Mouse (Mus musculus): ENCODE results near the gene Abca2. TPM values are rescaled to one million over a fixed set of nuclear protein-coding genes. Genes with fewer than 3 reads are reported as not detected.

The Abca2 gene
- polyA plus RNA-seq, 1 experiment from 2014 or later = 4.9 TPM

DNA sequence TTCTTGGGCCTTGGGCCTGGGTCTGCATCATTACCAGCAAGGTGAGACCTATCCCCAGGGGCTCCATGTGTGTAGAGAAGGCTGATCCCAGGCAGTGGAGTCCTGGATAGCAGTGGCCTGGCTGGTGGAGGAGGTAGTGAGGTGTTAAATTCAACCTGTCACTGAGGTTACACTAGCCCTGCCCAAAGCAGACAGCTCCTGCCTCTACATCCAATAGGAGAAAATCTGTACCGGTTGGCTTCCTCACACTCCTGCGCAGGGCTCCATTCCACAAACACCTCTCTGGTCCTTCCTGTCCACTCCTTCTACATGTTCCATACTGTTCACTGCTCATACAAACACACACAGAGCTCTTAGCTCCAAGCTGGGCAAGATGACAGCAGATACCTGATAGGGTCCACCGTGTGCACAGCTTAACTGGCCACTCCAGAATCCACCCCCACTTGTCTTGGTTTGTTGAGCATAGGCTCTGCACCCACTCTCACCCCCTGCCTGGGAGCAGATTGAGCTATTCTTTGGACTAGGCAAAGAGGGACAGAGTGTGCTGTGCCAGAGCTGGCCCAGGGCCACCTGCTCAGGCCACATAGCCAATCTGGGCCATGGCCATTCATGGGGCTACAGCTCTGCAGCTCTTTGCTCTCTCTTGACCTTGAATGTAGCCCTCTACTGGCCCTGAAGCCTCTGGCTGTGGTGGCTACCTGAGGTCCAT lies 49.6 kb downstream of the Abca2 start:
- no peak for DNase-seq (ENCODE audit: low spot score)
- Histone ChIP-seq H3K4me1 (replicated peaks; ENCODE audit: control insufficient read depth, insufficient read depth, low read length) (no peaks in the 10 kb centered on the region), H3K4me3 (ENCODE audit: low read depth, low read length) (no peak overlapping the region), H3K27ac (ENCODE audit: low read depth) (no peak overlapping the region), H3K4me2 (ENCODE audit: low read length) (no peak overlapping the region), H3K9me3 (ENCODE audit: control insufficient read depth, low read length) (no peaks in the 10 kb centered on the region), H3K9ac (ENCODE audit: low read length) (no peak overlapping the region), H3K36me3 (ENCODE audit: control insufficient read depth, insufficient read depth, low read length) (no peaks in the 10 kb centered on the region), H3K27me3 (replicated peaks; ENCODE audit: control insufficient read depth, insufficient read depth, low read length) (no peaks in the 10 kb centered on the region)
- 81% methylated on average over 3 of the region's 3 CpGs for WGBS
- no peak for ATAC-seq (replicated peaks; ENCODE audit: low FRiP score, low TSS enrichment, low read depth)

DNA sequence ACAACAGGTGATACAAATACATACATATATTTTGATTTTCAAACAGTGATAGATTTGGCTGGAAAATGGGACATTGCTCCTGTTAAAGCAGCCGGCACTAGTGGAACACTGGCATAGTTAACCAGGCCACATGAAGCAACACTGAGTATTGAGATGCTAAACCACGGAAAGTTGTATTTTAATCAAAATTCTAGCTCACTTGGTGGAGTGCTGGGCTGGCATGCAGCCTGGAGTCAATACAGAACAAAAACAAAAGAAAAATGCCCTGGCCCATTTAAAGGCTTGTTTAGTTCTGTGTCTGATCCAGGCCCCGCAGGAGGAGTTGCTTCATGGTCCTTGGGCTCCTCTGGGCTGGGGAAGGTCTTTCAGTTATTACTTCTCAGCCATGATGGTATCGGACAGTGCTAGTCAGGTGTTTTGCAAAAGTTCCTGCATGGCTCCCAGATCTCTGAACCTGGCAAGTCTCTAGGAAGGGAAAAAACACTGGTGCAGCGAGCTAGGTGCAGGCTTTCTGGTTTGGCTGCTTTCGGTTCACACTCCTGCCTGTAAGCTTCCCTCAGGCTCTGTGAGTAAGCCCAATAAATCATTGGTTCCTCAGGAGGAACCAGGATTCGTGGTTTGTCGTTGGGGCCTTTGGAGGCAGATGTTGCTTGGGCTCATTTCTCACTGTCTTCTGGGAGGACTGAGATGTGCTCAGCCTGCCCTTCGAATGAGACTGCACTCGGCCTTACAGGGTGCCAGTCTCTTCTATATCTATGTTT lies 51.2 kb downstream of the Abca2 start:
- no peaks in the 10 kb centered on the region for H3K4me1 ChIP-seq (replicated peaks; ENCODE audit: control insufficient read depth, insufficient read depth, low read length)
- ATAC-seq (replicated peaks; ENCODE audit: low FRiP score, low TSS enrichment, low read depth) = no peak
- no peak overlapping the region for H3K4me3 ChIP-seq (ENCODE audit: low read depth, low read length)
- H3K27me3 ChIP-seq (replicated peaks; ENCODE audit: control insufficient read depth, insufficient read depth, low read length) = no peaks in the 10 kb centered on the region
- no peak overlapping the region for H3K4me2 ChIP-seq (ENCODE audit: low read length)
- no peak for DNase-seq (ENCODE audit: low spot score)
- H3K9me3 ChIP-seq (ENCODE audit: control insufficient read depth, low read length) = no peaks in the 10 kb centered on the region
- no peak overlapping the region for H3K27ac ChIP-seq (ENCODE audit: low read depth)
- WGBS = 60% methylated on average over 10 of the region's 10 CpGs
- H3K36me3 ChIP-seq (ENCODE audit: control insufficient read depth, insufficient read depth, low read length) = no peaks in the 10 kb centered on the region
- H3K9ac ChIP-seq (ENCODE audit: low read length) = no peak overlapping the region

DNA sequence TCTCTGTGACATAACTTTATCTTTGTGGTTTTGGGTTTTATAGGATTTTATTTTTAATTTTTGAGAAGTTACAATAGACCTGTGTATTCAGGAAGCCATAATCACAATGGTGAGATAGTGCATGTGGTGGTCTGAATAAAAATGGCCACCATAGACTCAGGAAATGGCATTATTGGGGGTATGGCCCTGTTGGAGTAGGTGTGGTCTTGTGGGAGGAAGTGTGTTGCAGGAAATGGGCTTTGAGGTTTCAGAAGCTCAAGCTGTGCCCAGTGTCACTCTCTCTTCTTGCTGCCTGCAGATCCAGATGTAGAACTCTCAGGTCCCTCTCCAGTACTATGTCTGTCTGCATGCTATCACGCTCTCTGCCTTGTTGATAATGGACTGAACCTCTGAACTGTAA lies 52.0 kb downstream of the Abca2 start:
- H3K9me3 ChIP-seq (ENCODE audit: control insufficient read depth, low read length) = no peaks in the 10 kb centered on the region
- no peaks in the 10 kb centered on the region for H3K27me3 ChIP-seq (replicated peaks; ENCODE audit: control insufficient read depth, insufficient read depth, low read length)
- H3K9ac ChIP-seq (ENCODE audit: low read length) = no peak overlapping the region
- DNase-seq (ENCODE audit: low spot score) (no peak), ATAC-seq (replicated peaks; ENCODE audit: low FRiP score, low TSS enrichment, low read depth) (no peak)
- WGBS = 92% methylated on average over 1 of the region's 1 CpGs
- no peak overlapping the region for H3K4me2 ChIP-seq (ENCODE audit: low read length)
- no peaks in the 10 kb centered on the region for H3K36me3 ChIP-seq (ENCODE audit: control insufficient read depth, insufficient read depth, low read length)
- H3K4me3 ChIP-seq (ENCODE audit: low read depth, low read length) = no peak overlapping the region
- no peaks in the 10 kb centered on the region for H3K4me1 ChIP-seq (replicated peaks; ENCODE audit: control insufficient read depth, insufficient read depth, low read length)
- no peak overlapping the region for H3K27ac ChIP-seq (ENCODE audit: low read depth)

DNA sequence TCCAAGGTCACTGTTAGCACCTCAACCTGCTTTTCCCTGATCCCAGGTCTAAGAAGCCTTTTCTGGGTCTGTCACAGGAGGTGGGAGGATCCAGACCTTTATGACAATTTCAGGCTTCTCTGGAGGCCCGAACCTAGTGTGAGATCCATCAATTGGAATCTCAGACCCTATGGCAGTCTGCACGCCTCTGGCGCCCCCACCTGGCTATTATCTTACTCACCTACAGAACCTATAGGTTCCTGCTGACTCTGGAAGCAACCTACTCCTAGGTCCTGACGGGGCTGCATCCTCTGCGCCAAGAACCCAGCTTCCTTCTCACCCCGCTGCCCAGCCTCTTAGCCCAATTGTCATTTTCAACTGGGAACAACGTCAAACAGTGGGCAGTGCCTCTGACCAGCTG lies 54.5 kb downstream of the Abca2 start:
- Histone ChIP-seq H3K27me3 (replicated peaks; ENCODE audit: control insufficient read depth, insufficient read depth, low read length) (no peaks in the 10 kb centered on the region), H3K9ac (ENCODE audit: low read length) (no peak overlapping the region), H3K27ac (ENCODE audit: low read depth) (no peak overlapping the region), H3K4me2 (ENCODE audit: low read length) (no peak overlapping the region), H3K4me1 (replicated peaks; ENCODE audit: control insufficient read depth, insufficient read depth, low read length) (no peaks in the 10 kb centered on the region), H3K36me3 (ENCODE audit: control insufficient read depth, insufficient read depth, low read length) (no peaks in the 10 kb centered on the region), H3K9me3 (ENCODE audit: control insufficient read depth, low read length) (no peaks in the 10 kb centered on the region), H3K4me3 (ENCODE audit: low read depth, low read length) (no peak overlapping the region)
- peak; percentile 67 for DNase-seq (ENCODE audit: low spot score)
- 0 out of 2 replicates have a peak, but pooled peaks have one; percentile 22 for ATAC-seq (replicated peaks; ENCODE audit: low FRiP score, low TSS enrichment, low read depth)
- WGBS = 26% methylated on average over 7 of the region's 7 CpGs

DNA sequence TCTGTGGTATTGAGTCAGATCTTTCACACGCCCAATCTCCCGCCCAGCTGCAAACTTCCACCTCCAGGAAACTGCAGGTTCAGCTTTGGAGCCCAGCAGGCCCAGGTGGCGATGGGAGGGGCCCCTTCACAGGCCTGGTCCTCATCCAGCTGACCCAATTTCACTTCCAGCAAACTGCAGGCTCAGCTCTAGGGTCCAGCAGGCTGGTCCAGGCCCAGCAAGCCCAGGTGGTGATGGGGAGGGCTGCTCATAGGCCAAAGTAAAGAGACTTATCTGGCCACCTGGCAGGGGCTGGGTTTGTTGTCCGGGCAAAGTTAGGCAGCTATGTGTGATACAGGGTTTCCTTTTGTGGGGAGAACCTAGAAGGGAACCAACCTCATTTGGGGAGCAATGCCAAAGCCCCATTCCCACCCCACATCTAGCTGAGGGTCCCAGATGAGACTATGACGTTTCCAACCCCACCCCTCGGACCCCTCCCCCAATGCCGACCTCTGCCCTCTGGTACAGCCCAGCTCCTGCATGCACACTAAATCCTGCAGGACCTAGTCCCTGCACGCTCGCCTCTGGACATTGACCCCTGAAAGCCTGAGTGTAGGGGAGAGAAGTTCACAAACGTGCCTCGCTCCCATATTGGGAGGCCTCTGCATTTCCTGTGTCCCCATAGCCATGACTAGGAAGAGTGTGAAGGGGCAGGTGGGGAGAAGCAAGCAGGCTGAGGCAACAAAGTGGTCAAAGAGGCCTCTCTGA lies 56.6 kb downstream of the Abca2 start:
- Histone ChIP-seq H3K4me1 (replicated peaks; ENCODE audit: control insufficient read depth, insufficient read depth, low read length) (no peaks in the 10 kb centered on the region), H3K36me3 (ENCODE audit: control insufficient read depth, insufficient read depth, low read length) (no peaks in the 10 kb centered on the region), H3K27me3 (replicated peaks; ENCODE audit: control insufficient read depth, insufficient read depth, low read length) (no peaks in the 10 kb centered on the region), H3K9ac (ENCODE audit: low read length) (no peak overlapping the region), H3K27ac (ENCODE audit: low read depth) (no peak overlapping the region), H3K4me2 (ENCODE audit: low read length) (no peak overlapping the region), H3K4me3 (ENCODE audit: low read depth, low read length) (no peak overlapping the region), H3K9me3 (ENCODE audit: control insufficient read depth, low read length) (no peaks in the 10 kb centered on the region)
- no peak for DNase-seq (ENCODE audit: low spot score)
- 52% methylated on average over 11 of the region's 11 CpGs for WGBS
- no peak for ATAC-seq (replicated peaks; ENCODE audit: low FRiP score, low TSS enrichment, low read depth)

DNA sequence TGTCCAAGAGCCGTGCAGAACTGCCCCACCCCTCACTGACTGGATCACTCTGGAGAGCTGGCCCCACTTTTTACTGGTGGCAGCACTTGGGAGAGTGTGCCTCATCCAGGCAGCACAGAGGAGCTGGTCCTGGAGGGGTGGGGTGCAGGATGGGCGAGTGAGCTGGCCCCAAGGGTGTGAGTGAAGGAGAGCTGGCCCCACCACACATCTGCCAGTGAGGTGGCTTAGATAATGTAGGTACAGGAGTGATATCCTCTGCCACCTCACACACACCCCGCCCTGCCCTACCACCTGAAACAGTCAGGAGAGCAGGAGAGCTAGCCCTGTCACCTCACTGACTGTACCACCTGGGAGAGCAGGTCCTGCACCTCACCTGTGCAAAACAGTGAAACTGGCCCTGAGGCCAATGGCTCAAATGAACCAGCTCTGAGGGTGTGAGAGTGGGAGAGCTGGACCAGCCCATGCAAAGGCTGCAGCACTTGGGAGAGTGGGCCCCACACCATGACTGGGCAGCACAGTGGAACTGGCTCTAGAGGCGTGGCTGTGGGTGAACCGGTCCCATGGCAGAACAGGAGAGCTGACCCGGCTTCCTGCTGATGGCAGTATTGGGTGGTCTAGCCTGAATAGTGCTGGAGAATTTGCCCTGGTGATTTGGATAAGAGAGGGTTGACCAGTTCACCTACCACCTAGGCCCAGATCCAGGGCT lies 59.6 kb downstream of the Abca2 start:
- Histone ChIP-seq H3K27ac (ENCODE audit: low read depth) (no peak overlapping the region), H3K27me3 (replicated peaks; ENCODE audit: control insufficient read depth, insufficient read depth, low read length) (no peaks in the 10 kb centered on the region), H3K4me2 (ENCODE audit: low read length) (no peak overlapping the region), H3K36me3 (ENCODE audit: control insufficient read depth, insufficient read depth, low read length) (no peaks in the 10 kb centered on the region), H3K9me3 (ENCODE audit: control insufficient read depth, low read length) (no peaks in the 10 kb centered on the region), H3K4me1 (replicated peaks; ENCODE audit: control insufficient read depth, insufficient read depth, low read length) (no peaks in the 10 kb centered on the region), H3K9ac (ENCODE audit: low read length) (no peak overlapping the region), H3K4me3 (ENCODE audit: low read depth, low read length) (no peak overlapping the region)
- WGBS = 82% methylated on average over 6 of the region's 6 CpGs
- ATAC-seq (replicated peaks; ENCODE audit: low FRiP score, low TSS enrichment, low read depth) (no peak), DNase-seq (ENCODE audit: low spot score) (no peak)

DNA sequence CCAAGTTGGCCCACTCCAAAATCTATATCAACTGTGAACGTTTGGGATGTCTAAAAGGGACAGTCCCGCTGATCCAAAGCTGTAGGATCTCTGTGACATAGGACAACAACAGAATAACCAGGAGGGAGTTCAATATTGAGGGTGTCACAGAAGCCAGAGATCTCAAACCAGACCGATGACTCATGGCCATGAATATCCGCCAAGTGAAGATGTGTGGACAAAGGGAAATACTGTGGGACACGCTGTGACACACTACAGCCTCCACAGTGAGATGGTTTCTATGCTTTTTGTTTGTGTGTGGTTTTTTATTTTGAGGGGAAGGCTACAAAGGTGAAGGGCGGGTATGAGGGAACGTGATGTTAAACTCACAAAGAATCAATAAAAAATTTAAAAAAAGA lies 60.2 kb downstream of the Abca2 start:
- ATAC-seq (replicated peaks; ENCODE audit: low FRiP score, low TSS enrichment, low read depth) (no peak), DNase-seq (ENCODE audit: low spot score) (no peak)
- H3K9me3 ChIP-seq (ENCODE audit: control insufficient read depth, low read length) = no peaks in the 10 kb centered on the region
- H3K9ac ChIP-seq (ENCODE audit: low read length) = no peak overlapping the region
- 80% methylated on average over 7 of the region's 7 CpGs for WGBS
- H3K4me3 ChIP-seq (ENCODE audit: low read depth, low read length) = no peak overlapping the region
- no peaks in the 10 kb centered on the region for H3K27me3 ChIP-seq (replicated peaks; ENCODE audit: control insufficient read depth, insufficient read depth, low read length)
- H3K27ac ChIP-seq (ENCODE audit: low read depth) = no peak overlapping the region
- H3K4me1 ChIP-seq (replicated peaks; ENCODE audit: control insufficient read depth, insufficient read depth, low read length) = no peaks in the 10 kb centered on the region
- no peaks in the 10 kb centered on the region for H3K36me3 ChIP-seq (ENCODE audit: control insufficient read depth, insufficient read depth, low read length)
- H3K4me2 ChIP-seq (ENCODE audit: low read length) = no peak overlapping the region

DNA sequence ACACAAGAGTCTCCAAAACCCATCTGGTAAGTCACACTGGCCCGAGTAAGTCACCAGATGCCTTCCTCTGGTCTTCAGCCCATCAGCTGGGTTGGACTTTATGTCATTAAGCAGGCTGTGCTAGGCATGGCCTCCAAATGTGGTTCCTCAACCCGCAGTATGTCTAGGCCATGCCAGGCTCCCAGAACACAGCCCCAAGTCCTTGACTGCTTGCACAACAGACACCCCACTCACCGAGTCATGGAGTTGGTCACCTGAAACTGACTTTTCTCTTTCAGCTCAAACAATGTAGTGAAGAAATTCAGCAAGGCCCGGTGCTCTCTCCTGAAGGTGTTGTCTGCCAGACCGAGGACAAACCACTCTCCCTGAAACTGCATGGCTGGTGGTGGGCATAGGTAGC lies 64.5 kb downstream of the Abca2 start:
- 83% methylated on average over 5 of the region's 5 CpGs for WGBS
- Histone ChIP-seq H3K27me3 (replicated peaks; ENCODE audit: control insufficient read depth, insufficient read depth, low read length) (no peaks in the 10 kb centered on the region), H3K9ac (ENCODE audit: low read length) (no peak overlapping the region)

More for the DNA sequence above, 64.5 kb downstream of the Abca2 start:
- Histone ChIP-seq H3K36me3 (ENCODE audit: control insufficient read depth, insufficient read depth, low read length) (no peaks in the 10 kb centered on the region), H3K4me3 (ENCODE audit: low read depth, low read length) (no peak overlapping the region), H3K27ac (ENCODE audit: low read depth) (no peak overlapping the region), H3K9me3 (ENCODE audit: control insufficient read depth, low read length) (no peaks in the 10 kb centered on the region), H3K4me1 (replicated peaks; ENCODE audit: control insufficient read depth, insufficient read depth, low read length) (no peaks in the 10 kb centered on the region), H3K4me2 (ENCODE audit: low read length) (no peak overlapping the region)
- ATAC-seq (replicated peaks; ENCODE audit: low FRiP score, low TSS enrichment, low read depth) (no peak), DNase-seq (ENCODE audit: low spot score) (no peak)

Data from intestine, embryonic 14.5 days (tissue).